Mouse (Mus musculus): ENCODE results near the gene Opa3. TPM values are rescaled to one million over a fixed set of nuclear protein-coding genes. Genes with fewer than 3 reads are reported as not detected.
A peak's percentile ranks its signal among the peaks of the same experiment; 100 is the strongest.

Gene Opa3
- total RNA-seq, 2 experiments from 2014 or later, result 23.6 to 24.1 TPM

DNA sequence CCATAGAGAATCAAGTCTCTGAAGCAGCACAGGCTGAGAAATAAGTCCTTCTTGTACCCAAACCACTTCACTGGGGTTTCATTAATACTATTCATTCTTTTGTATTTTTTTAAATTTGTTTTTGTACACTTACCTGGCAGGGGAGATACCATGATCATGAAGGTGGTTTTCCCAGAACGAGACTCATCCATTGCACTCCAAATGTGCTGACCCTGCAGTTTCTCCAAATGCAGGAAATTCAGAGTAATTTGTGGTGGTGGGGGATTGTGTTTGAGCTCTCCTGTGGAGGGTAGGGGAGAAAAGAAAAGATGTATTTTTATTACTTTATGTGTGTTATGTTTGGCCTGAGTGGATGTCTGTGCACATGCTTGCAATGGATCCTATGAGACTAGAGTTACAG is 13.9 kb downstream of the Opa3 start:
- DNase-seq (ENCODE audit: low spot score in 2 of 2), result no peak

DNA sequence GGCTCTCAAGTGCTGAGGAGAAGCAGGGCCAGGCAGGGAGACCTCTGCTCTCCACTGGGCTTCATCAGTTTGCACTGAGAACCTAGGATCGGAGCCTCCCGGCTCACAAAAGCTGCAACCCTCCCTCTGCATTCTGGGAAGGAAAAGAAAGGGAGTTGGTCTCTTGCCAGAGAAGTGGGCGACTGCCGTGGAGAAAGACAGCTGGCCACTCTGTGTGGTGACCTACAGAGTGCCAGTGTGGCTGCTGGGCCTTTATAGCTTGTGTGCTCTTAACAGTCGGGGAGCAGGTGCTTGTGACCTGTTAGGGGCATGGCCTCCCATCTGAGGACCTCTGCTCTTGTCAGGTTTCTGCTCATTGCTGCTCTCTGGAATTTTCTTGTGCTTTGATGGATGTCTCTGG is 15.7 kb downstream of the Opa3 start:
- no peak for DNase-seq (ENCODE audit: low spot score in 2 of 2)

DNA sequence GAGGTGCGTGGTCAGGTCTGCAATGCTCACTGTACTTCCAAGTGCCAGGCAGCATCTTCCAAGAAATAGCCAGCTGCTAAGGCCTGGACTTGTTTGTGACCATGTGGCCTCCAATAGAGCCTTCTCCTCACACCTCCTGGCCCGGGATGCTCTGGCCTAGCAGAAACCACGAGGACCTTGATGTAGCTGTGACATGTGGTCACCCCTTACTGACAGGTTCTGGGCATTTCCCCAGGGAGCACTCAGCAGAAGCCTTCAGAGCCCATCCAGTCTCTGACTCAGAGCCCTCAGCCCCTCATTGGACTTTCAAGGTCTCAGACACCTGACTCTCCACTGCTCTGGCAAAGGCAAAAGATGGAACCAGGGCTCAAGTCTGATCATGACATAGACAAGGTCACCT is 16.9 kb downstream of the Opa3 start:
- no peak for DNase-seq (ENCODE audit: low spot score in 2 of 2)

DNA sequence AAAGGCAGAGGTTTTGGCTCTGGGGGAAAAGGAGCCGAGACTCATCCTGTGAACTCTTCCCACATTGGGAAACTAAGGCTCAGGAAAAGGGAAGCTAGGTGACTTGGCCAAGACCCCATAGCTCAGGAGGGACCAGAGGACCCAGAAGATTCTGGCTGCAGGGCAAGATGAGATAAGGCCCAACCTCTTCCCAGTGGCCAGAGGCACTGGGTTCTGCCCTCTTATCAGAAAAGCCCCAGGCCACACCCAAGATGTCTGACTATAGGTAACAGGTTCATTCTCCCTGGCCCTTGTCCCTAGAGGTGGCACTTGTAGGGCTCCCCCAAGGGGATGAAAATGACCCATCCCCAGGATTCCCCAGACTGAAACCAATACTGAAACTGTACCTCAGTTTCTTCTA is 18.7 kb downstream of the Opa3 start:
- no peak for DNase-seq (ENCODE audit: low spot score in 2 of 2)

DNA sequence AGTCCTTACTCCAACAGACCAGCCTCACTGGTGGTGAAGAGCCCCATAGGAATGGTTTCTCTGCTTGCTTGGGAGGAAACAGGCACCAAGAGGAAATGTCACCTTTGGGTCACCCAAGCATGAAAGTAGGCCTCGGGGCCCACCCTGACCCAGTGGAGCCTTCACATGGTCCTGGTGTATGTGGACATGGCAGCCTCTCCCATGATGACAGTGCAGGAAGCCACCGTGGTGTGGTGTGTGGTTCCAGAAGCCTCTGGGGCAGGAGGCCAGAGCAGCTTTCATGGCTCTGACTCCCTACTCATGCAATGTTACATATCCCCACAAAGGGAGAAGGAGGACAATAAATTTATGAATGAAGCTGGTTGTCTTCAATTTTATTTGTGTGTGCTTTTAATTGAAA is 19.4 kb downstream of the Opa3 start:
- DNase-seq (ENCODE audit: low spot score in 2 of 2), result no peak

DNA sequence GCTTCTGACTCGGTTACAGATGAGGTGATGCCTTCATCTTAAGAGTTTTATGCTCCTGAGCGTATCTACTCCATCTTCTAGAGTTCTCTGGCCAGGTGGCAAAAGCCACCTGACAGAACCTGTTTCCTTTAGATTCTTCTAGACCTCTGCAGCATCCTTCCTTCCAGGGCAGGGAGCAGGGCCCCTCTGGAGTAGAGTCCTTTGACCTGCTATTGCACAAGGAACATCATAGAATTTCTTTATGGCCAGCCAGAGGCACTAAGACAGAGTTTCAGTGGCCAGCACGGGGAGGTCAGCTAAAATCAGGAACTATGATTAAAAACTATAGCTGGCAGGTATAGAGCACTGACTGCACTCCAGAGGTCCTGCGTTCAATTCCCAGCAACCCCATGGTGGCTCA is 23.9 kb downstream of the Opa3 start:
- DNase-seq (ENCODE audit: low spot score in 2 of 2), result no peak

DNA sequence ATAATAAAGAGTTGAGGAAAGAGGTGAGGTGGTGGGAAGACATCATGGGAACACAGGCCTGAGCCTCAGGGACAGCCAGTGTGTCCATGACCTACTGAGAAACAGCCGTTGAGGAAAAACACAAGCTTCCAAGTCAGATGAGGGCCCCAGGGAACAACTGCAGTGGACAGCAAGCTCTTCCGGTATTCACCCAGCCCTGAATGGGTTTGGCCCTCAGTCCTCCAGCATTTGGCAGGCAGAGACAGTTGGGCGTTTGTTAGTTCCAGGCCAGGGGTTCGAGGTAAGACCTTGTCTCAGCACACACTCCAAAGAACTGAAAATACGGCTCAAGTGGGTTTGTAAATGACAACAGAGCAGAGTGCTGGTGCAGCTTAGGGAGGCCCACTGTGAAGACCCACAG is 25.3 kb downstream of the Opa3 start:
- no peak for DNase-seq (ENCODE audit: low spot score in 2 of 2)

DNA sequence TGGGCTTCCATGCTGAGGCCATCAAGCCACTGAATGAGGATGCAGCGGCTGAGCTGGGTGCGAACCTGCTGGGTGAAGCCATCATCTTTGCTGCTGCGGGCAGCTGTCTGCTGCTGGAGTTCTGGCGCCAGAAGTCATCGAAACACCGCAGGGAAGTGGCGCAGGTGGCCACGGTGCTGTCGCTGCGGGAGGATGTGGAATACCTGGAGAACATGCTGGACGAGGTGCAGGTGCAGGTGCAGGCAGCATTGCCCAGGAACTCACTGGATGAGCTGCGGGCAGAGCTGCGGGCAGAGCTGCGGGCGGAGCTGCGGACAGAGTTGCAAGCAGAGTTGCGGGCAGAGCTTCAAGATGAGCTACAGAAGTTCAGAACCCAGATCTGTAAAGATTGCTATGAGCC is 27.3 kb downstream of the Opa3 start:
- DNase-seq (ENCODE audit: low spot score in 2 of 2), result no peak

DNA sequence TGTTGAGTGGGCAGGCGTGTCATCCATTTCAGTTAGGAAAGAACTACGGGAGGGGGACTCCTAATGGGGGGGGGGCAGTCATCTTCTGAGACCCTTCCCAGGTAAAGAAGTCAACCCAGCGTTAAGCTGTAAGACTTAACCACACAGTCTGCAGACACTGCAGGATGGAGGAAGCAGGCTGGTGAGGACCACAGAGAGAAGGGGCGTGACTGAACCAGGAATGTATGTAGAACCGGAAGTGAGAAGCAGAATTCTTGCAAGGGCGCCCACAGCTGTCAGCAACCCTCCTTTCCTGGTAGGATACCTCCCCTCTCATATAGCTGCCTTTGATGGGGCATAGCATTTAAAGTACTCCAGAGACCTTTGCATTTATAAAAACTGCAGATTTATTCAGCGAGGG is 28.4 kb downstream of the Opa3 start:
- DNase-seq (ENCODE audit: low spot score in 2 of 2), result no peak

DNA sequence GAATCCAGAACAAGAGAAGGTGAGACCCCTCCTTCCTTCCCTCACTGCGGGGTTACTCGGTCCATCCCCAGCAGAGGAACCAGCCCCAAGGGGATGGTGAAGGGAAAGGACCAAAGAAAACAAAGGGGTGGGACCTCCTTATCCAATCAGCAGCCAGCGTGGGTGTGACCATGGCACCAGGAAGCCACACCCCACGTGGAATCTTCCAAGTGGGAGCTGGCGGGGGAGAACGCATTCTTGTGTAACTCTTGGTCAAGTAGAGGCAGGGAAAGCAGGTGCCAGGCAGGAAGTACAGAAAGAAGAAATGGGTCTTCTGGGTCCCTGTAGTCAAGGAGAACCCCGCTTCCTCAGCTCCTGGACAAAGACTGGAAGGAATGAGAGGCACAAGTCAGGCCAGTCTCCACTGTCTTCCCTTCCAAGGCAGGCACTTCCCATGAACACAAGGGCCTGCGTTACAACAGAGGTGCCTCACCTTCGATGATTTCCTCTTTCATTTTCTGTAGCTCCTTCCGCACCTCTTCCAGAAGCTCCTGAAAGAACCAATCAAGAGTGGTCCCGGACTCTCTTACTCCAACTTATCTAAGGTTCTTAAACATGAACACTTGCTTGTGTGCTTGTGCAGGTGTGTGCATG is 29.4 kb downstream of the Opa3 start:
- peak in 1 of 2 experiments; percentile 39 for DNase-seq (ENCODE audit: low spot score in 2 of 2)

DNA sequence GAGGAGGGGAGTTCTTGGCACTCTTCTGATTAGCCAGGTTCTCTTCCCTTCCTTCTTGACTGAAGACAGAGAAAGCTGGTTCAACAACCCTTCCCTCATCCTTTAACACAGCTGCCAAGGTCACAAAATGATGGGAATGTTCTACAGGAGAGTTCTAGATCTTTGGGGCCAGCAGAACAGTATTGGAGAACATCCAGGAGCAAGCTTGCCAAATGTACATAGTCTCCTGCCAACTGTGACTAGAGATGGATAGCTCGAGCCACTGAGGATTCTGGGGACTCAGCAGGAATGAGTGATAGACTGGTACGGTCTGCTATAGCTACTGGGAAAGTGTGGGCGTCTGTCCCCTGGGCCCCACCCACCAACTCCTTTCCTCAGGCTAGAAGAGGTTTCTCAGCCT is 30.2 kb downstream of the Opa3 start:
- DNase-seq (ENCODE audit: low spot score in 2 of 2), result no peak

DNA sequence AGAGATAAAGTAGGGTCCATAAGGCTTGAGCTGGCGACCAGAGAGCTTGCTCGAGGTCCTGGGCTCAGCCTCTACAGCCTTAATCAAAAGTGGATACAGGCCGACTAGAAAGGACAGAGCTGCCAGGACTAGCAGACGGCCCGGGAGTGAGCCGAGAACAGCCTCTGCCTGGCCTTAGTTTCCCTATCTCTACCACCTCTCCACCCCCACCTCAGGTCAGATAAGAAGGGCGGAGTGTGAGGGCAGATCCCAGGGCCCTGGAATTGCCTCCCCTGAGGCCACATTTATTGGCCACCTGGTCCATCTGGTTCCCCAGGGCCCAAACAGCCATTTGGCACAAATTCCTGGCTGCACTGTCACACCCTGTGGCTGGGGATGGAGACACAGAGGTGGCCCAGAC is 37.0 kb downstream of the Opa3 start:
- no peak for DNase-seq (ENCODE audit: low spot score in 2 of 2)

DNA sequence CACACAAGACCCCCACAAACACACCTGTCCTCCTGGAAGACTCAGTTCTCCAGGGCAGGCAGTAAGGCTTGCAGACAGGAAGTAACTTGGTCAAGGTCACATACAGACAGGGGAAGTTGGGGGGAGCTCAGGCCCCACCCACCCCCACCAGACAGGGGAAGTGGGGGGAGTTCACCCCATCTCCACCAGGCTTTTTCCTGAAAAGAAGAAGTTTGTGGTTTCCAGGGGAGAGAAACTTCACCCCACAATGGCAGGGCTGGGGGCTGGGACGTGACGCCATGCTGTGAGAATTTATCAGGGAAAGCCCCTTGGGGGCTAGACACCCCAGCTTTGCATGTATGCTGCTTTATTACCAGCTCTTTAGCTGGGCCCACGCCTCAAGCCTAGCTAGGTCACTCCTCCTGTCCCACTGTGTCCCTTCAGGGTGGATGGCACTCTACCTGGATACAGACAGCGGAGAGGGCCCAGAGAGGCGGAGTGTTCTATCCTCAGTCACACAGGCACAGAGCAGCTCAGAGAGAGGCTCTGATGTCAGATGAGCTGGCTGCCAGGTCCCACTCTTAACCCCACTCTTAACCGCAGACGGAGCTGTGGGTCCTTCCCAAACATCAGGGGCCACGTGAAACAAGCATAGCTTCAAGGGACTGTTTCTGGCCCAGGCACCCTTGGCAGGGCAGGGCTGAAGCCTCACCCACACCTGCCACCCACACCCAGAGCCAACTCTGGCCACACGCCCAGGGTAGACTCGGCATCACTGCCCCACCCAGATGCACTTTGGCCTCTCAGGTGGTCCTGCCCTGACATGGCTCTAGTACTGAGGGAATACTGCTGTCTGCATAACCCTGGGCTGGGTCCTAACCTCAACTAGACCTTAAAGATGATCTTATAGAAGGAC is 38.0 kb downstream of the Opa3 start:
- DNase-seq (ENCODE audit: low spot score in 2 of 2), result no peak

DNA sequence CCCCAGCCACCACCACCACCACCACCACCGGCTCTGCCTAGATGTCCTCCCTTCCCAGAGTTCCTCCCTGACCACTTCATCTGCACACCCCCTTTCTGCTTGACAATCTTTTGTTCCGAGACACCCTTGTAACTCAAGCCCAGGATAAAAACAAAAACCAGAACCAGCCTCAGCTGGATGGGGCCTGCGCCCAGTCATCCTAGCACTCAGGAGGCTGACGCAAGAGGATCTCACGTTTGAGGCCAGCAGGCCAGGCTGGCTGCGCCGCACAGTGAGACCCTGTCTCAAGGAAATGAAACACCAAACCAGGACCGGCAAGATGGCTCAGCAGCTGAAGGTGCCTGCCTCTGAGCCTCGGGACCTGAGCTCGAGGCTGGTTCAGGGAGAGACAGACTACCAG is 38.9 kb downstream of the Opa3 start:
- no peak for DNase-seq (ENCODE audit: low spot score in 2 of 2)

DNA sequence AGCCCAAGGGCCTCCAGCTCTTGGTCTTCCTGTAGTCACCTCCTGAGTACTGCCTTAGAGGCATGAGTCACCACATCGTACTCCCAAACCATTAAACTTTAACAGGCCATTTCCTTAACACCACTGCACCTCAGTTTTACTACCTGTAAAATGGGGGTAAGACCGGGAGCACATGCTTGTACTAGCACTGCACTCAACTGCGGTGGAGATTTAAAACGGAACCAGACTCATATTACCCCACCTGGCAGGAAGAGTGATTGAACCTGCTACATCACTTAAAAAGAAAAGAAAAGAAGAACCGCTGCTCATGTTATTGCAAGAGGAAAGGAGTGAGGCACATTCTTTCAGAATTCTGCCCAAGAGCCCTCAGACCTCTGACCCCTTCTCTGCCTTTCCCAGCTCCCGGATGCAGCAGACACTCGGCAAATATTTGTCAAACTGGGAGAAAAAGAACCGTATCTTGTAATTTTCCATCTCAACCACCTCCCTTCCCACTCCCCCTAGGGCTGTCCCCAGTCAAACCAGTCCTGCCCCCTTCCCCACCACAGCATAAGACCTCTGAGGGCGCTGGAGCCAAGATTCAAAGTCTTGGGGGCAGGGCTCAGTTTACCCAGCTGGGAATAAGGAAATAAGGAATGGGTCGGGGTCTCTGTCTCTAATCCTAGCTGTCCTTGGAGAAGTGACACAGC is 41.0 kb downstream of the Opa3 start:
- DNase-seq (ENCODE audit: low spot score in 2 of 2), result no peak

DNA sequence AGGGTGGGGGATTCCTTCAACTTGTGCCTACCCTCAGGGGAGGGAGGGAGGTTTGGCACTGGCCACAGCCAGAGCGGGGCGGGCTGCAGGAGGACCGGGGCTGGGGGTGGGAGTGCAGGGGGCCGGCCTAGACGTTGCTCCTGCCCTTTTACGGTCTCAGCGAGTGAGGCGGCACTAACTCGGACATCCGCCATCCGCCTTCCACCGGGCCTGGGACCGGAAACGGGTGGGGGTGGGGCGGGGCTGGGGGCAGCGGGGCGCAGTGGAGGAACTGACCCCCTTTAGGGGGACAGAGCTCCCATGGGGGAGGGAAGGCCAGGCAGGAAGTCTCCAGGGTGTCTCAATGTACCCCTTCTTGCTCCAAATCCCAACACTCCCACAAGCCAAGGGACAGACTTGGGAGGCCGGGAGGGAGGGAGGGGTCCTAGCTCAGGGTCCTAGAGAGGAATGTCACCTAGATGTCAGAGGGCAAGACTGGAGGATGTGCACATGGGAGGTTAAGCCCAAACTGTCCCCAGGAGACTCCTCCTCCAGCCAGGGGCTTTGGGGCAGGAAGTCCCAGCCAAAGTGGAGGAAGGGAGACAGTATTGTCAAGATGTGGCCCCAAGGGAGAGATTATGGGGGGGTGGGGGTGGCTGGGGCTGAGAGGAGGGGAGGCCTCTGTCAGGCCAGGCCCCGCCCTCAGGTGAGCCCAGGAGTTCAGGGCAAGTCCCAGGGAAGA is 41.7 kb downstream of the Opa3 start:
- peak in 1 of 2 experiments; percentile 39 for DNase-seq (ENCODE audit: low spot score in 2 of 2)

DNA sequence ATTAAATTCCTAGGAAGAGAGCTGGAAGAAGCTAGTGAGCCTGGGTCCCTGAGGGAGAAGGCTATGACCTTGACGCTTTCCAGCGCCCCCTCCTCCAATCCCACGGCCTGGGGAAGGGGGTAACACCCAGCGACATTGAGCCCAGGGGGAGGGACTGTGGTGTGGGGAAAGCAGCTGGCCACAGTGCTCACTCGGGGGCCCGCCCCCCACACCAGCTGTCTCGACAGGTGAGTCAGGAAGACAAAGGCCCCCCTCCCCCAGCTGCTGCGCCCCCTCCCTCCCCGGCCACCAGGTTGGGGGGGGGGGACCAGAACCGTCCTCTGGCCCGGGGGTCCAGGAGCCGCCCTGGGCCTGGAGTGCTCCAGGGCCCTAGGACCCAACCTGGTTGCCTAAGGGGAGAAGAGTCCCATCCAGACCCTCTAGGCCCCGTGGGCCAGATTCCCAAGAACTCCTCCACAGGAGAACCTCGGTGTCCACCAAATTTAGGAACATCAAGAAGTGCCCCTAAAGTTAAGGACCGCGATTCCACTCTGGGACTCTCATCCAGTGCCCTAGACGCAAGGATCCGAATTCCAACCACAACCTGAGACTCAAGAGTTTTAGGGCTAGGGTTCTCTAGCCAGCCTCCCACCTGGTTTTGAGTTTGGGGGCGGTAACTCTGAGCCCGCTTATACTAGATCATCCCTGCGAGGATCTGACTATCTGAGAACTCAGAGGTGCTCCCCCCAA is 42.5 kb downstream of the Opa3 start:
- no peak for DNase-seq (ENCODE audit: low spot score in 2 of 2)

DNA sequence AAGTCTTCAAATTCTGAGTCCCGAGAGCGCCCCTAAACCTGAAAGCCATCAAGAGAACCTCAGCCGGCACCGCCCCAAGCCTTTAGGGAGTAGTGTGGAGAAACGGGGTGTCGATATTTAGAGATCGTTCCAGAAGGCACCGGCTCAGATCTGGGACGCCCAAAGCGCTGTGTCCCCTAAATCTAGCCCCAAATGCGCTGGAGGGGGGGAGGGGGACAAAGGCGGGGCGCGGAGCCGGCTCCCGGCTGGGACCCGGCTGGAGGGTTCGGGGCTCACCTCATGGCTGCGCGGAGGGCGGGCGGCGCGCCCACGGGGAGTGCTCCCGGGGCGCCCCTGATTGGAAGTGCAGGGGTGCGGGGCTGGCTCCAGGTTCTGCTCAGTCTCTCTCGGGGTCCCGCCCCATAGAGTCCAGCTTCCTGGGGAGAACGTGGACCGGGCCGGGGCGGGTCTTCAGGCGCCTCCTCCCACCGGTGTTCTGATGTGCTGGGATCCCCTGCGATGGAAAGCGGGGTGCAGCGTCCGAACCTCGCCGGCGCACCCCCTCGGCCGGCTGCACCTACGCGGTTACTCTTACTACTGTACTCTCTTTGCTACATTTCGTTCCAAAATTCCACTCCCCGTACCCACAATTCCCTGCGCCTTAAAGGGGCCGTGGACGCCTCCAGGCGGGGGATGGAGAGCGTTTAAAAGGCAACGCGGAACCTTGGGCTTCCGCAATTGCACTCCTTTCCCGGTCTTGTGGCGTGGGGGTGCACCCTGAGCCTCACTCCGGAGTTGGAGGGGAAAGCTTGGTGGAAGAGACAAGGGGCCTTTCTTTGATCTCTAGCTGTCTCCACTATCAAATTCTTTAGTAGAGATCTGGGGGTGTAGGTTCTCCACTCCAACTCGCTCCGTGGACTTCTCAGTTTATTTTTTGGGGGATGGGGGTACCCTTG is 43.4 kb downstream of the Opa3 start, which contains the start of gene Vasp:
Vasp (minus strand) TSS at position 580 of the 935 bp plus-strand sequence.
- DNase-seq (ENCODE audit: low spot score in 2 of 2), result peak; percentile 61 to 77

DNA sequence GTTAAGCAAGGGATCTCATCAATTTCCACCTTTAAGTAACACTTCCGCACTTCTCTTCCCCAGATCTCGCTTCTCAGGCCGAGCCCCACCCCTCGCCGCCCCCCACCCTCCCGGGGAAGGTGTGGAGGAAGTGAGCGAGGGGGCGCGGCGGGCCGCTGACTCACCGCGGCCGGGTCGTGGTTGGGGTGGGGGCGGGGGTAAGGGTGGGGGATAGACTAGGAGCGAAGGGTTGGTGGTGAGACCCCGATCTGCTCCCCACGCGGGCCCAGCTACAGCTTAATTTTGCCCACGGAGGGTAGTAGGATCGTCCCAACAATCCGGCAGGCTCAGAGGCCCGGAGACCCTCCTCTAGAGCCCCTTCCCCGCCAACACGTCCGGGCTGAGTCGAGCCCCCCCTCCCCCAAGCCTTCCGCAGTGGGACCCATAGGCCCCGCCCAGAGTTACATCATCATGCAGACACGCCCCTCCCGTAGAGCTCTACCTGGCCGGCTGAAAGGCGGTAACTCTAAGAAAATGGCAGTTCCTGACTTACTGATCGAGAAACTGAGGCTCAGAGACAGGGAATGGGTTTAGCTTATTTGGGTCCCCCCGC is 44.1 kb downstream of the Opa3 start:
- peak in 1 of 2 experiments; percentile 50 for DNase-seq (ENCODE audit: low spot score in 2 of 2)
